Mouse (Mus musculus): ENCODE measurements around the gene Adamts18. TPM values are rescaled to one million over a fixed set of nuclear protein-coding genes. Genes with fewer than 3 reads are reported as not detected.

Adamts18 gene
- polyA plus RNA-seq, 2 experiments: 2.7 to 3.1 TPM

DNA sequence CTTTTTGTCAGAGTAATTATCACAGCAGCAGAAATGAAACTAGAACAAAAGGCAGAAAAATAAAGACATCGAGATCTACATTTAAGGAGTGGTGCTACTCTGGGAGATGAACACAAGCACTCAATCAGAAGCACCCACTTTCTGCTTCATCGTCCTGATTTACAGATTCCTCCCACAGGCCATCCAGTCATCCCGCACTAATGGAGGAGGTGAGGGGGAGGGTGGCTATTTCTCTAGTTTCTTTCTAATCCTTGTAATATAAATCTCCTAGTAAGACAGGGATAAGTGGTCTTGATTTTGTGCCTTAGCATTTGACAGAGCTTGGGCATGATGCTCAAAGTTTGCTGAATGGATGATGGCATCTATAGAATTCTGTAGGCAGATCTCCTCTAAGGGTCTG is 57.5 kb downstream of the Adamts18 start:
- no peak for DNase-seq (ENCODE audit: low spot score)
- no peak for ATAC-seq (ENCODE audit: low FRiP score, low read depth)
- no peaks in the 10 kb centered on the region for H3K36me3 ChIP-seq (ENCODE audit: control insufficient read depth, insufficient read depth, low read length)
- H3K27me3 ChIP-seq (ENCODE audit: control insufficient read depth, insufficient read depth, low read length): no peaks in the 10 kb centered on the region
- H3K4me2 ChIP-seq (replicated peaks; ENCODE audit: low read depth, low read length, severe bottlenecking): no peak overlapping the region
- no peak overlapping the region for H3K9ac ChIP-seq (ENCODE audit: low read depth, low read length, severe bottlenecking)
- no peaks in the 10 kb centered on the region for H3K9me3 ChIP-seq (ENCODE audit: control insufficient read depth, low read length)
- TF ChIP-seq POLR2A (IDR thresholded peaks at IDR 0.05; ENCODE audit: borderline replicate concordance, extremely low read depth, insufficient read depth, insufficient read length): no peak
- H3K4me1 ChIP-seq (ENCODE audit: control insufficient read depth, insufficient read depth, low read length): peaks cover 14% of the 10 kb centered on the region
- WGBS: 90% methylated on average over 3 of the region's 3 CpGs
- H3K27ac ChIP-seq (replicated peaks; ENCODE audit: low read depth, low read length): no peak overlapping the region
- no peak overlapping the region for H3K4me3 ChIP-seq (replicated peaks; ENCODE audit: low read length)

DNA sequence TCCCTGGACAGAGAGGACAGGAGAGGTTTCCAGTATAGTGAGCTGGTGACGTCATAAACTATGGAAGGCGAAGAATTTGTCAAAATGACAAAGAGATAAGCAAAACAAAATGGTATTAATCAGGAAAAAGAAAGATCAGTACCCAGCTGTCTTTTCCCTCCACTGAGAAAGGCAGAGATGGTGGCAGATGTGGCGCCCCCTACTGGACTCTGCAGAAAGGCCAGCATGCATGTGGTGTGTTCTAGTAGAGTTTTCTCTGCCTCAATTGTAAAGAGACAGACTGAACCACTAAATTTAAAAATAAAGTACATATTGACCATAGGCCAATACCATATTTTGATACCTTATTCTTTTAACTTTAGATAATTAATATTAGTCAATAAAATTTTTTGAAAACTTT is 64.8 kb downstream of the Adamts18 start:
- Histone ChIP-seq H3K27me3 (ENCODE audit: control insufficient read depth, insufficient read depth, low read length) (no peaks in the 10 kb centered on the region), H3K4me1 (ENCODE audit: control insufficient read depth, insufficient read depth, low read length) (no peaks in the 10 kb centered on the region), H3K36me3 (ENCODE audit: control insufficient read depth, insufficient read depth, low read length) (no peaks in the 10 kb centered on the region), H3K9me3 (ENCODE audit: control insufficient read depth, low read length) (no peaks in the 10 kb centered on the region), H3K4me3 (replicated peaks; ENCODE audit: low read length) (no peak overlapping the region), H3K27ac (replicated peaks; ENCODE audit: low read depth, low read length) (no peak overlapping the region), H3K4me2 (replicated peaks; ENCODE audit: low read depth, low read length, severe bottlenecking) (no peak overlapping the region), H3K9ac (ENCODE audit: low read depth, low read length, severe bottlenecking) (no peak overlapping the region)
- 76% methylated on average over 3 of the region's 3 CpGs for WGBS
- DNase-seq (ENCODE audit: low spot score) (no peak), ATAC-seq (ENCODE audit: low FRiP score, low read depth) (no peak)
- no peak for TF ChIP-seq POLR2A (IDR thresholded peaks at IDR 0.05; ENCODE audit: borderline replicate concordance, extremely low read depth, insufficient read depth, insufficient read length)

DNA sequence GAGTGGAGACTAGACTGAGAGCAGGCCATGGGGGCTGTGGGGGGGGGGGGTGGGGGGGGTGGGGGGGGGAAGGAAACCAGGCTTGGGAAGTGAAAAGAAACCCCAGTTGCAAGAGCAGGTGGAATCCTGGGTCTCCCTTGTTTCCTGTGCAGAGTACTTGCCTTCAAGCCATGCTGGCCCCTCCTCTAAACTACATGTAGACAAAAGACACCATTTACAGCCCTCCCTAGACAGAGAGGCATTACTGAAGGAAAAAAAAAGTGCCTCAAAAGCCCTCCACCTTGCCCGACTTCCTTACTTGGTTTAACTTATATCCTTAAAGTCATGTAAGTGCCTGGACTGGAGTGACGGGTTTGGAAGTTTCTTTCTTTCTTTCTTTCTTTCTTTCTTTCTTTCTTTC is 67.0 kb downstream of the Adamts18 start:
- ATAC-seq (ENCODE audit: low FRiP score, low read depth): no peak
- Histone ChIP-seq H3K36me3 (ENCODE audit: control insufficient read depth, insufficient read depth, low read length) (no peaks in the 10 kb centered on the region), H3K4me2 (replicated peaks; ENCODE audit: low read depth, low read length, severe bottlenecking) (no peak overlapping the region), H3K4me1 (ENCODE audit: control insufficient read depth, insufficient read depth, low read length) (no peaks in the 10 kb centered on the region), H3K4me3 (replicated peaks; ENCODE audit: low read length) (no peak overlapping the region), H3K9me3 (ENCODE audit: control insufficient read depth, low read length) (no peaks in the 10 kb centered on the region), H3K9ac (ENCODE audit: low read depth, low read length, severe bottlenecking) (no peak overlapping the region), H3K27ac (replicated peaks; ENCODE audit: low read depth, low read length) (no peak overlapping the region), H3K27me3 (ENCODE audit: control insufficient read depth, insufficient read depth, low read length) (no peaks in the 10 kb centered on the region)
- TF ChIP-seq POLR2A (IDR thresholded peaks at IDR 0.05; ENCODE audit: borderline replicate concordance, extremely low read depth, insufficient read depth, insufficient read length): no peak
- WGBS: 48% methylated on average over 2 of the region's 2 CpGs
- DNase-seq (ENCODE audit: low spot score): no peak

DNA sequence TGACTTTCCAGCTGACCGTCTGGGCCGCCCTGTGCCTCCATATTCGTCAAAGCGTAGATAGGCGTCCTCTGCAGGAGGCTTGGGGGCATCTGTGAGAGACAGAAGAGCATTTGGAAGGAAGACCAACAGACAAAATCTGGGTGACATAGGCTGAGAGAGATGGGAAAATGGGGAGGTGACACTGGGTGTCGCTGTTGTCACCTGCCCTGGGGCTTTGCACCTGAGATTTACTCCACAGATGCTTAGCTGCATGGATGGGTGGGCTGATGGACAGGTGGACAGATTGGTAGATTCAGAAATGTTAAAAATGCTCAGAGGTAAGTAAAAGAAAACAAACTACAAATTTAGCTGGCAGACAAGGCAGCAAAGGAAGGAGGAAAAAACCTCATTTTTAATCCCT is 73.2 kb downstream of the Adamts18 start:
- no peak overlapping the region for H3K4me2 ChIP-seq (replicated peaks; ENCODE audit: low read depth, low read length, severe bottlenecking)
- H3K9me3 ChIP-seq (ENCODE audit: control insufficient read depth, low read length): no peaks in the 10 kb centered on the region
- H3K4me1 ChIP-seq (ENCODE audit: control insufficient read depth, insufficient read depth, low read length): no peaks in the 10 kb centered on the region
- no peaks in the 10 kb centered on the region for H3K27me3 ChIP-seq (ENCODE audit: control insufficient read depth, insufficient read depth, low read length)
- H3K27ac ChIP-seq (replicated peaks; ENCODE audit: low read depth, low read length): no peak overlapping the region
- no peak overlapping the region for H3K4me3 ChIP-seq (replicated peaks; ENCODE audit: low read length)
- TF ChIP-seq POLR2A (IDR thresholded peaks at IDR 0.05; ENCODE audit: borderline replicate concordance, extremely low read depth, insufficient read depth, insufficient read length): no peak
- H3K9ac ChIP-seq (ENCODE audit: low read depth, low read length, severe bottlenecking): no peak overlapping the region
- DNase-seq (ENCODE audit: low spot score) (no peak), ATAC-seq (ENCODE audit: low FRiP score, low read depth) (no peak)
- WGBS: 76% methylated on average over 6 of the region's 6 CpGs
- no peaks in the 10 kb centered on the region for H3K36me3 ChIP-seq (ENCODE audit: control insufficient read depth, insufficient read depth, low read length)

DNA sequence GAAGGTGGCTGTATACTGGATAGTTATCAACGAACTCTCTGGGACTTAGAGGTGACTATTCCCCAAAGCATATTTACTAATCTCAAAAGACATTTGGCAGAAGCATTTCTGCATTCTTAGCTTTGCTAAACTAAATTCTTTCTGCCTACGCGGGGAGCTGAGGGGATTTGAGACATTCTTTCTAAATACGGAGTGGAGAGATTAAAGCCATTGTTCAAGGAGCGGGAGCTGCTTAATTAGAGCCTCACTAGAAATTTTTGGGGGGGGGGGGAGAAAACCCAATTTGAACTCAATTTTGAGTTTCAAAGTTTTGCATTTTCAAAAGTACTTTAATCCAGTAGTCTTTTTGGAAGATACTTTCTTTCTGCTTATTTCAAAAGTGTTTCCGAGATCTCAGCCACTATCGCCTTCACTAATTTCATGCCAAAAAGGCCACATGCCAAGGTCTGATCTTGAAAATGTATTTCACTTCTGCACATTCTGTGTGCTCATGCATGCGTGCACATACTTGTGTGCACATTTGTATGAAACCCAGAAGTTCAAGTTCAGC is 79.6 kb downstream of the Adamts18 start:
- Histone ChIP-seq H3K9ac (ENCODE audit: low read depth, low read length, severe bottlenecking) (no peak overlapping the region), H3K4me1 (ENCODE audit: control insufficient read depth, insufficient read depth, low read length) (no peaks in the 10 kb centered on the region), H3K36me3 (ENCODE audit: control insufficient read depth, insufficient read depth, low read length) (no peaks in the 10 kb centered on the region), H3K4me3 (replicated peaks; ENCODE audit: low read length) (no peak overlapping the region), H3K27me3 (ENCODE audit: control insufficient read depth, insufficient read depth, low read length) (no peaks in the 10 kb centered on the region), H3K4me2 (replicated peaks; ENCODE audit: low read depth, low read length, severe bottlenecking) (no peak overlapping the region), H3K27ac (replicated peaks; ENCODE audit: low read depth, low read length) (no peak overlapping the region), H3K9me3 (ENCODE audit: control insufficient read depth, low read length) (no peaks in the 10 kb centered on the region)
- no peak for TF ChIP-seq POLR2A (IDR thresholded peaks at IDR 0.05; ENCODE audit: borderline replicate concordance, extremely low read depth, insufficient read depth, insufficient read length)
- no peak for DNase-seq (ENCODE audit: low spot score)
- 68% methylated on average over 8 of the region's 8 CpGs for WGBS
- ATAC-seq (ENCODE audit: low FRiP score, low read depth): no peak

DNA sequence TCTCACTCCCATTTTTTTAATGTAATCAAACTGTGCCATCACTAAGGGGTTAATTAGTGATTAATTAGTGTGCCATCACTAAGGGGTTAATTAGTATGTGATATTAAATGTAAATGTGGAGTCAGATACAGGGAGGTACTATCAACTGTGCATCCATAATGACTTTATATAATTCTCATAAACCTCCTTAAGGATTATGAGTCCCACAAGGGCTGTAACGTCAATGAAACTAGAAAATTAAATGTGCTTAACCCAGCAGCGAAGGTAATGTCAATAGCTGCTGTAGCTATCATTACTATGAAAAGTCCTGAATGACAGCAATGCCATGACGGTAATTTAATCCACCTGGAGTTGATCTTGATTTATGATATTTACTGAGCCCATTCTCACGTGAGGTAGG is 83.4 kb downstream of the Adamts18 start:
- H3K4me2 ChIP-seq (replicated peaks; ENCODE audit: low read depth, low read length, severe bottlenecking): no peak overlapping the region
- no peak for ATAC-seq (ENCODE audit: low FRiP score, low read depth)
- H3K9me3 ChIP-seq (ENCODE audit: control insufficient read depth, low read length): no peaks in the 10 kb centered on the region
- H3K27ac ChIP-seq (replicated peaks; ENCODE audit: low read depth, low read length): no peak overlapping the region
- H3K27me3 ChIP-seq (ENCODE audit: control insufficient read depth, insufficient read depth, low read length): no peaks in the 10 kb centered on the region
- H3K4me1 ChIP-seq (ENCODE audit: control insufficient read depth, insufficient read depth, low read length): no peaks in the 10 kb centered on the region
- no peak overlapping the region for H3K9ac ChIP-seq (ENCODE audit: low read depth, low read length, severe bottlenecking)
- no peaks in the 10 kb centered on the region for H3K36me3 ChIP-seq (ENCODE audit: control insufficient read depth, insufficient read depth, low read length)
- H3K4me3 ChIP-seq (replicated peaks; ENCODE audit: low read length): no peak overlapping the region
- TF ChIP-seq POLR2A (IDR thresholded peaks at IDR 0.05; ENCODE audit: borderline replicate concordance, extremely low read depth, insufficient read depth, insufficient read length): no peak
- WGBS: 56% methylated on average over 4 of the region's 4 CpGs
- DNase-seq (ENCODE audit: low spot score): no peak
